Mouse (Mus musculus) neural tube, embryonic 12.5 days (tissue): ENCODE data around the gene Olfm4. TPM values are rescaled to one million over a fixed set of nuclear protein-coding genes. Genes with fewer than 3 reads are reported as not detected.

Experiments used
- ATAC-seq: fragments of 200-750 bp; cut with Nextera tagmentation; 2 replicates; pipeline ENCODE4 v1.8.0; 2017; ENCODE audit warnings: low read depth, mild to moderate bottlenecking, moderate TSS enrichment, moderate library complexity; ENCODE audit not compliant: low FRiP score
- H3K27ac ChIP-seq: fragments of 300-500 bp; sonication (generic); 2 replicates; pipeline ENCODE4 v1.5.1; 2016
- H3K27me3 ChIP-seq: fragments of 300-500 bp; sonication (generic); replicated peaks from 2 replicates; pipeline ENCODE4 v1.6.1; 2016; ENCODE audit warnings: mild to moderate bottlenecking
- H3K36me3 ChIP-seq: fragments of 300-500 bp; sonication (generic); 2 replicates; pipeline ENCODE4 v1.6.1; 2016; ENCODE audit warnings: mild to moderate bottlenecking
- H3K4me1 ChIP-seq: fragments of 300-500 bp; sonication (generic); 2 replicates; pipeline ENCODE4 v1.6.1; 2016
- H3K4me2 ChIP-seq: fragments of 300-500 bp; sonication (generic); replicated peaks from 2 replicates; pipeline ENCODE4 v1.6.1; 2016; ENCODE audit warnings: mild to moderate bottlenecking
- H3K4me3 ChIP-seq: fragments of 300-500 bp; sonication (generic); 2 replicates; pipeline ENCODE4 v1.5.1; 2016
- H3K9ac ChIP-seq: fragments of 300-500 bp; sonication (generic); 2 replicates; pipeline ENCODE4 v1.6.1; 2016; ENCODE audit warnings: mild to moderate bottlenecking
- H3K9me3 ChIP-seq: fragments of 300-500 bp; sonication (generic); 2 replicates; pipeline ENCODE4 v1.6.1; 2016; ENCODE audit warnings: mild to moderate bottlenecking
- WGBS: fragments of 180-500 bp; shearing (Covaris S2); methylation state at CpG from one replicate; pipeline ENCODE4 v1.1.7; 2016; 5-methylcytosine and 5-hydroxymethylcytosine counted together
- polyA plus RNA-seq: library from polyadenylated mRNA; unstranded; fragments of >200 nt; fragmentation: Nextera tagmentation; extraction: Ambion mirVana; gene quantifications from 2 replicates; pipeline ENCODE4 v1.2.1, GENCODE M21; 2016

Olfm4 gene
- polyA plus RNA-seq: 1.1 and 1.8 TPM in 2 replicates

DNA sequence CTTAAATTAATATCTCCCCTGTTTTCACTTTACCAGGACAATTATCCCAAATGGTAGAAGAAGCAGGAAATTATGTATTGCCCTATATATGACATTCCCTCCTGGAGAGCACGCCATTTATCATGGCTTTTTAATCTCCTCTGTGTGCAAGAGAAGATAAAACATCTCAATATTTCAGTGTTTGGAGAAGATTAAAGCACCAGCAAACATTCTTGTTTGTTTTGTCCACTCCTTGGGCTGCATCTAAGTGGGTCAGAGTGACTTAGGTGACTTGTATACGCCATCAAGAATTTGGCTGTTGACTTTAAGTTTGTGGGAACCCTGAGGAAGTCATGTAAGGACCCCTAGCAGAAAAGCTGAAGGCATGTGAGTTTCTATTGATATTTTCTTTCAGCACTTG is at the start of gene Olfm4:
TSS of gene Olfm4 (plus strand) at position 301 of the 400 bp plus-strand sequence.
- H3K27ac ChIP-seq: no peak within 1 kb of the TSS

DNA sequence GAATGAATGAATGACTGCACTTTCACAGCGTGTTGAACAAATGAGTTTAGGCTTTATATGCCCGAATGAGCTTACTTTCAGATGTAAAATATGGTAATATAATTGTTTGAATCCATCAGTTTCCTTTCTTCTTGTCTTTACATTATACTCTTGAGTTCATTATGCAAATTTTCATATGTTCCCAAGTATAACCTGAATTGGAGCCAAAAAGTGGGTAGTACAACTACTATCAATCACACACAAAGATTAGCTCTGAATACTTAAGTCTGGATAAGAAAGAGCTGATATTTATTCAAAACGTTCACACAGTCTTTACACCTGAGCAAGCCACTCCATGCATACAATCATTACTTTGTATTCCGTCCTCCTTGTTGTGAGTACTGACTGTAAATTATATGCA is 49.5 kb upstream of the Olfm4 start:
- Histone ChIP-seq H3K27ac (no peak overlapping the region), H3K4me3 (no peak overlapping the region), H3K4me1 (no peaks in the 10 kb centered on the region), H3K27me3 (no peaks in the 10 kb centered on the region), H3K36me3 (no peaks in the 10 kb centered on the region), H3K4me2 (no peak overlapping the region), H3K9ac (no peak overlapping the region), H3K9me3 (no peaks in the 10 kb centered on the region)
- WGBS: 77% methylated on average over 4 of the region's 4 CpGs
- no peak for ATAC-seq

More for the DNA sequence above, at the start of gene Olfm4:
- no peak for ATAC-seq
- H3K4me2 ChIP-seq: no peak within 1 kb of the TSS
- no peaks in the 10 kb centered on the region for H3K9me3 ChIP-seq
- H3K4me1 ChIP-seq: no peaks in the 10 kb centered on the region
- no peaks in the 10 kb centered on the region for H3K27me3 ChIP-seq
- no peak within 1 kb of the TSS for H3K4me3 ChIP-seq
- no peak within 1 kb of the TSS for H3K9ac ChIP-seq
- H3K36me3 ChIP-seq: no peaks in the 10 kb centered on the region
- WGBS: 84% methylated on average over 2 of the region's 2 CpGs

DNA sequence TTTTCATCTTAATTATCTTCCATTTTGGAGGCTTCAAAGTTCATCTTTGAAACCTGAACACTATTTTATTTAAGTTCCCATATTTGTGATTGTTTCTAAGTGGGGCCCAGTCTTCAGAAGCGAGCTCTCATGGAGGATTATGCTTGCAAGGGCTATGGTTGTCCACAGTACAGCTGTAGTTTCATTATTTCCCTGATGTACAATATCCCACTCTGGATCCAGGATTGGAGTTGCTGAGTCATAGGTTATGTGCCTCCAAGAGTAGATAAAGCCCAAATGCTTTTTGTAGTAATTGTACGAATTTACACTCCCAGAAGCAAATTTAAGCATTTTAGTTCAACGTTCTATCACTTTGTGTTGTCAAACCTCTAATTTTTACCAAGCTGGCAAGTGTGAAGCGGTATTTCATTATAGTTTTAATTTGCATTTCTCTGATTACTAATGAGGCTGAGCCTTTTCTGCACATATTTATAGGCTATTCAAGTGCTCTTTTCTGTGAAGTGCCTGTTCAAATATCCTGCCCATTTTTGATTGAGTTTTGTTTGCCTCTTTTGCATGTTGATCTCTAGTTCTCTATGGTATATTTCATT is 46.9 kb upstream of the Olfm4 start:
- no peak overlapping the region for H3K4me2 ChIP-seq
- no peaks in the 10 kb centered on the region for H3K27me3 ChIP-seq
- H3K36me3 ChIP-seq: no peaks in the 10 kb centered on the region
- 81% methylated on average over 4 of the region's 4 CpGs for WGBS
- no peak for ATAC-seq
- H3K4me1 ChIP-seq: no peaks in the 10 kb centered on the region
- H3K9ac ChIP-seq: no peak overlapping the region
- H3K27ac ChIP-seq: no peak overlapping the region
- H3K9me3 ChIP-seq: no peaks in the 10 kb centered on the region
- no peak overlapping the region for H3K4me3 ChIP-seq

DNA sequence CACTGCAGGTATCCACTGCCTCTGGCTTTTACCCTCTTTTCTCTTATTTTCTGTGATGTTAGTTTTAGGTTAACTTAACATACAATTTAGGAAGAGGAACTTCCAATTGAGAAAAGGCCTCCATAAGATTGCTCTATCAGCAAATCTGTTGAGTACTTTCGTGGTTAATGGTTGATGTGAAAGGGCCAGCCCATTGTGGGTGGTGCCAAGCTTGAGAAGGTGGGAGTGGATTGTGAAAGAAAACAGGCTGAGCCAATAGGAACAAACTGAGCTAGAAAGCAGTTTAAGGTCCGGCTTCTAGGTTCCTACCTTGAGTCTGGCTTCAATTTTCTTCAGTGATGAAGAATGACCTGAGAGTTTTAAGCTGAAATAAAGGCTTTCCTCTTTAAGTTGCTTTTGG is 38.0 kb upstream of the Olfm4 start:
- Histone ChIP-seq H3K4me1 (no peaks in the 10 kb centered on the region), H3K4me2 (no peak overlapping the region), H3K36me3 (no peaks in the 10 kb centered on the region), H3K9me3 (no peaks in the 10 kb centered on the region), H3K27me3 (no peaks in the 10 kb centered on the region), H3K27ac (no peak overlapping the region), H3K4me3 (no peak overlapping the region), H3K9ac (no peak overlapping the region)
- 87% methylated on average over 2 of the region's 2 CpGs for WGBS
- no peak for ATAC-seq

DNA sequence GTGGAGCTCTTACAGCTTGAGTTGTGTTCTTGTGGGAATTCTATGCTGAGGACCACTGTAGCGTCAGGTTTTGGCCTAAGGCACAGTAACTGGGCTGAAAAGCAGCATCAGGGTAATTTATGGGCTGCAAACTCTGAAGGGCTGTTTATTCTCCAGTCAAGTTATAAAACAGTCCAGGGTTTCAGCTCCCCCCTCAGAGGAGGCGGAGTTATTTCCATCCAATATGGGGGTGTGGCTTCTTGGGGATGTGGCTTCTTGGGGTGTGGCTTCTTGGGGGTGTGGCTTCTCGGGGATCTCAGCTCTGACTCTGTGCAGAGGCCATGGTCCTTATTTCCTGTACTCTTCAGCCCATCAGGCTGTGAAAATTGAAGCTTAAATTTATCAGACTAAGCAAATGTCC is 28.2 kb upstream of the Olfm4 start:
- H3K27ac ChIP-seq: no peak overlapping the region
- H3K4me3 ChIP-seq: no peak overlapping the region
- H3K9ac ChIP-seq: no peak overlapping the region
- H3K4me2 ChIP-seq: no peak overlapping the region
- no peaks in the 10 kb centered on the region for H3K9me3 ChIP-seq
- 68% methylated on average over 3 of the region's 3 CpGs for WGBS
- H3K27me3 ChIP-seq: no peaks in the 10 kb centered on the region
- no peaks in the 10 kb centered on the region for H3K36me3 ChIP-seq
- no peak for ATAC-seq
- peaks cover 4% of the 10 kb centered on the region; the same call in 1 of the 2 replicates for H3K4me1 ChIP-seq

DNA sequence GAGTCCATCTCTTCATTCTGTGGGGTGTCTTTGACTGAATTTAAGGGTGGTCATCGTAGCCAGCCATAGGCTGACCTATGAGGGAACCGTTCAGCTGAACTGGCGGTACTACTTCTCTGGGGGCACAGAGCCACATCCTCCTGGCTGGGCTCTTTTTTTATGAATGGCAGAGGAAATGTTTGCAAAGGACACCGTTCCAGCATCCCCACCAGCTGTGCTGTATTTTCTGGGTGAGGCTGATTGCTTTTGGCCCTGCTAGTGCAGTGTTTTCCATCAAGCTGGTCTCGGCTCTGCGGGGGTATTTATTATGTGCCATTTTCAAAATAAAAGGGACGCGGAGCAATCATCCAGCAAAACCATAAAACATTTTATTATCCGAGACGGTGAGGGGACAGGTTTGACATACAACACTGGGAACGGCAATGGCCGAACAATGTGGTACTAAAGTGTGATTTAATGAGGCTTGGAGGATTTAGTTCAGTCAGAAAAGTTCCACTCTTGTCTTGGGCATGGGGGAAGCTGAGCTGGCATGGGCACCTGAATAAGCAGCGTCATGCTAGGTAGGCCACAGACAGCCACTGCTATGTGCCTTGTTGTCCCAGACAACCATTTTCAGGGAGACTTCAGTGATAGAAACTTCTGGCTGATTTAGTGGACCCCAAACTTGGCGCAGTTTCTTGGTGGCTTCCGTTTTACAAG is 25.9 kb upstream of the Olfm4 start:
- Histone ChIP-seq H3K27ac (no peak overlapping the region), H3K27me3 (no peaks in the 10 kb centered on the region), H3K4me3 (no peak overlapping the region), H3K9ac (no peak overlapping the region), H3K4me1 (peaks cover 4% of the 10 kb centered on the region; the same call in 1 of the 2 replicates), H3K9me3 (no peaks in the 10 kb centered on the region), H3K4me2 (no peak overlapping the region), H3K36me3 (no peaks in the 10 kb centered on the region)
- ATAC-seq: 0 out of 2 replicates have a peak, but pooled peaks have one; percentile 25
- 42% methylated on average over 15 of the region's 15 CpGs for WGBS

DNA sequence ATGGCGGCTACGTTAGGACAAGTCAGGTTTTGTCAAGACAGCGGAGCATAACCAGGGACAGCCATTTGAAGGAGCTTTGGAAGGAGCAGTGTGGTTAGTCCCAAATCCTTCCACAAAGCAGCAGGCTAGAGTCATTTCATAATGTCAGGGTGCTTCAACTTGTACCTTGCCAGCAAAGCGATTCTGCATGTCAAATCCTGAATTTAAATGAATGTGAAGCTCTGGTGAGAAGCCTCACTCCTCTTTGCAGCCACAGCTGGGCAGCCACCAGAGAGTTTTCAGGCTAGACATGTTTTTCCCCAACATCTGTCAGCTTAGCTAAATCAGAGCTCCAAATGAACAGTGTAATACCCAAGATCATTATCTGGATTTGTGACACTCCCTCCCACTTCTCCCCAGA is 22.7 kb upstream of the Olfm4 start:
- ATAC-seq: no peak

DNA sequence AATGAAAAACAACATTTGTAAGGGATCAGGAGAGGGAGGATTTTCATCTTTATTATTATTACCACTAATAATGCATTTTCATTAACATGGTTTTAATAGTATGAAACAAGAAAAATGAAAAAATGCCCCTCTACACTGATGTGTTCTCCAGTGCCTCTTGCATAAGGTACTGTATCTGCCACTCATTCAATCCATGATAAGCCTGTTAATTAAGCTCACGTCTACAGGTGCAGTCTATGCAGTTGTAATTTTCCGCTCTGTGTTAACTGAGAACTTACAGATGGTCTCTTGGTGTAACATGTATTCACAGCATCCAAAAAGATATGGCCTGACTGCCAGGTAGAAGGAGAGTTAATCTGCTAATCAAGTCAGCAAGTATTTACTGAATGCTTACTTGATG is 22.3 kb upstream of the Olfm4 start:
- no peak overlapping the region for H3K4me3 ChIP-seq
- no peaks in the 10 kb centered on the region for H3K9me3 ChIP-seq
- 87% methylated on average over 2 of the region's 2 CpGs for WGBS
- H3K27me3 ChIP-seq: no peaks in the 10 kb centered on the region
- no peak for ATAC-seq
- H3K27ac ChIP-seq: no peak overlapping the region
- H3K4me2 ChIP-seq: no peak overlapping the region
- no peak overlapping the region for H3K9ac ChIP-seq
- no peaks in the 10 kb centered on the region for H3K36me3 ChIP-seq
- H3K4me1 ChIP-seq: peaks cover 4% of the 10 kb centered on the region; the same call in 1 of the 2 replicates

More for the DNA sequence above, 22.7 kb upstream of the Olfm4 start:
- Histone ChIP-seq H3K27me3 (no peaks in the 10 kb centered on the region), H3K4me2 (no peak overlapping the region), H3K9me3 (no peaks in the 10 kb centered on the region), H3K9ac (no peak overlapping the region), H3K4me3 (no peak overlapping the region), H3K36me3 (no peaks in the 10 kb centered on the region), H3K4me1 (peaks cover 4% of the 10 kb centered on the region; the same call in 1 of the 2 replicates), H3K27ac (no peak overlapping the region)
- 84% methylated on average over 4 of the region's 4 CpGs for WGBS

DNA sequence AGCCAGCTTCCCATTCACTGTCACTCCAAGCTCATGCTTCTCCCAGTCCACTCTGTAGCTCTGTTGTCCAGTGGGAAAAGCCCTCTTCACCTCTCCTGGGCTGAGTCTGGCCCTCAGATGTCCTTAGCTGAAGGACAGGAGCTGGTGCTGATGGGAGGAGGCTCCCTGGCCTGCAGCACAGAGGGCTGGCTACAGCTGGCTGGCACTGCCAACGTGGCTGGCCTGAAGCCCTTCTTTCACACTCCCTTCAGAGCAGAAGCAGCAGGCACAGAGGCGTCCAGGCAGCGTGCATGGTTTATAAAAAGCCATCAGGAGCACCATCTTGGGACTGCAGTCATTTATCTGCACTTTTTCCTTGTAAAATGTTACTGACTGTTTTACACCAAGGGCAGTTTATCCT is 13.7 kb upstream of the Olfm4 start:
- WGBS: 66% methylated on average over 3 of the region's 3 CpGs
- no peak for ATAC-seq
- Histone ChIP-seq H3K9ac (no peak overlapping the region), H3K27ac (no peak overlapping the region), H3K9me3 (no peaks in the 10 kb centered on the region), H3K27me3 (no peaks in the 10 kb centered on the region), H3K4me1 (peaks cover 11% of the 10 kb centered on the region; the same call in 1 of the 2 replicates), H3K4me2 (no peak overlapping the region), H3K4me3 (no peak overlapping the region), H3K36me3 (no peaks in the 10 kb centered on the region)

DNA sequence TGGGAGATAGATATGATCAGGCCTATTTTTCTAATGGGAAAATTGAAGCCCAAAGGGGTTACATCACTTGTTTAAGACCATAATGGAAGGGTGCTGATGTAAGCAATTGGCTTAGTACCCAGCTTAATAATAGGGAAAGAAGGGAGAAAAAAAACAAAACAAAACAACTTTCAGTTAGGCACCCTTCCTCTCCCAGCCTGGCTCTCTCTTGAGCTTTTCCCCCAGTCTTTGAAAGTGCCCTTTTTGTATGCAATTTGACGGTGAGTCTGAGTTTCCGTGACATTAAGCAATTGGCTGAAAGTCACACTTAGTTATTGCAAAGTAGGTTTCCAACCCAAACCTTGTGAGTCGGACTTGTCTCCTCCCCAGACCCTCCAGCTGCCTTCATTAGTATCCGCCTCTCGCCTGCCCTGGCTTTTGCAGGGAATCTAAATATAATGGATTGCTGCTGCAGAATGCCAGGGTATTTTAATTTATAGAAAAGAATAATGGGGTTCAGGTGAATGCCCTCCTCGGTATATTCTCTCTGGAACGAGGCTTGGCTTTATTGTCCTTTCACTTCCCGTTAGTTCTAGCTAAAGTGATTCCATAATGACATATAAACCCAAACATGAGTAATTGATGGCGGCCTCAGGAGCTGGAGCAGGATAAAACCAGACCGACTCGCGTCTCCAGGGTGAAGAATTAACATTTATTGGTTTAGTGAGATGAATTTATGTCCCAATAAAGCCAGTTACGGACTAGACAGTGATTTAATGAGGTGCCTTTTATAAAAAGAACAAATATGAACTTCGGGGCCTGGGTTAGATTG is 12.7 kb upstream of the Olfm4 start:
- no peak overlapping the region for H3K27ac ChIP-seq
- no peaks in the 10 kb centered on the region for H3K9me3 ChIP-seq
- H3K9ac ChIP-seq: no peak overlapping the region
- no peak overlapping the region for H3K4me3 ChIP-seq
- peaks cover 11% of the 10 kb centered on the region; the same call in 1 of the 2 replicates for H3K4me1 ChIP-seq
- peak; percentile 63; the same call in 1 of the 2 replicates for ATAC-seq
- 34% methylated on average over 14 of the region's 14 CpGs for WGBS
- H3K4me2 ChIP-seq: no peak overlapping the region
- H3K36me3 ChIP-seq: no peaks in the 10 kb centered on the region
- H3K27me3 ChIP-seq: no peaks in the 10 kb centered on the region

DNA sequence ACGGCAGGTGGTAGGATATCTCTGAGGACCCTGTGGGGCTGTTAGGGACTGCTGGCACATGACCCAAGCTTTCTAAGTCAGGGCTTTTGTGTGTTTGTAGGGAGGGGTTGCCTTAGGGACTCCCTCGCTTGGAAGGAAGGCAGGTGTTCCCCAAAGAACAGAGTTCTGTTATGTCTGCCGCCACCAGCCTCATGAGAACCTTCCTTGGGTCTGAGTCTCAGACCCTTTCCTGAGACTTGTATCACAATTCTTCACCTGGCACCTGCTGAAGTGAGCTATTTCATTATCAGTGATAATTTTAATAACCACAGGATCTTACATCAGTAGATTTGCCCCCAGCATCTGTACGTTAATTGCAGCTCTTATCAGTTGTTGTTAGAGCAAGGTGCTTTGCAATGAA is 2.4 kb upstream of the Olfm4 start:
- ATAC-seq: no peak
- no peaks in the 10 kb centered on the region for H3K36me3 ChIP-seq
- no peak overlapping the region for H3K27ac ChIP-seq
- no peak overlapping the region for H3K9ac ChIP-seq
- H3K27me3 ChIP-seq: no peaks in the 10 kb centered on the region
- WGBS: 91% methylated on average over 4 of the region's 4 CpGs
- H3K4me2 ChIP-seq: no peak overlapping the region
- H3K4me3 ChIP-seq: no peak overlapping the region
- no peaks in the 10 kb centered on the region for H3K4me1 ChIP-seq
- H3K9me3 ChIP-seq: no peaks in the 10 kb centered on the region

DNA sequence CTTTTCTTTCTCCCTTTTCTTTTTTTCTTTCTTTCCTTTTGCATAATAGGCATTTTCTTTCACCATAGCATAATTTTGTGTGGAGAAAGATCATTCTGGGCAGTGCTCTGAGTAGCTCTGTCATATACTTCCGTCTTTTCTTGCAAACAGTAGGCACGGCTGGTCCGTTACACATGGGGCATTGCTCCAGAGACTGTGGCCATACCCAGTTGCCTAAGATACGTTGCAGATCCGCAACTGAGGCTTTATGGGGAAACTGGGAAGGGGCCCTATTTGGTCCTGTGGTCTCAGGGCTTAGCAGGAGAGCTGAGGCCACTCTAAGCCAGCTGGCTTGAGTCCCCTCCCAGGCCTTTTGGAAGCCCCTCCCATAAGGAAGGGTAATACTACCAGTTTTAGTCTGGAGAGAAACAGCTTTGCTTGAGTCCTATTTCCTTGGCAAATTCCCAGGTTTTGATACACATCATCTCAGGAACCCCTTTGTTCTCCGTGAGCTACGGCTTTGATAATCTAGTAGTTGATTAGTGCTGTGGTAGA is 1.3 kb downstream of the Olfm4 start:
- no peaks in the 10 kb centered on the region for H3K36me3 ChIP-seq
- no peak overlapping the region for H3K27ac ChIP-seq
- ATAC-seq: no peak
- H3K9ac ChIP-seq: no peak overlapping the region
- WGBS: 88% methylated on average over 7 of the region's 7 CpGs
- H3K4me3 ChIP-seq: no peak overlapping the region
- no peaks in the 10 kb centered on the region for H3K4me1 ChIP-seq
- H3K9me3 ChIP-seq: no peaks in the 10 kb centered on the region
- no peaks in the 10 kb centered on the region for H3K27me3 ChIP-seq
- H3K4me2 ChIP-seq: no peak overlapping the region
